Comparison of ENCODE assay signal across 23 mouse cellular contexts in genomic region chr1:151696751-151697150, GRCm38 (mm10). TPM values are rescaled to one million over a fixed set of nuclear protein-coding genes. Genes with fewer than 3 reads are reported as not detected.
DNase-seq lines count a peak whose midpoint lies in the region; ATAC-seq lines count a peak whose summit lies in the region.
"Had no signal": no experiment of that assay in that cellular context is flagged by ENCODE, and none has a peak within 500 bp of the region (broad histone marks: within the 10 kb centered on the region; RNA-seq: fewer than 3 reads in every experiment).

No protein-coding gene starts in this region.

- H3K36me3 ChIP-seq in kidney, embryonic 15.5 days, result no peaks in the 10 kb centered on the region
- H3K36me3 ChIP-seq: embryonic facial prominence, embryonic 10.5 days; embryonic facial prominence, embryonic 12.5 days; forebrain, embryonic 15.5 days; G1E had no signal

- H3K9ac ChIP-seq in kidney, embryonic 15.5 days, result no peak overlapping the region
- H3K9ac ChIP-seq: embryonic facial prominence, embryonic 12.5 days; forebrain, embryonic 13.5 days; forebrain, embryonic 15.5 days had no signal

- H3K4me2 ChIP-seq in kidney, embryonic 15.5 days, result no peak overlapping the region
- H3K4me2 ChIP-seq: embryonic facial prominence, embryonic 12.5 days; forebrain, embryonic 13.5 days; forebrain, embryonic 15.5 days had no signal

- no peak overlapping the region for H3K27ac ChIP-seq in kidney, embryonic 15.5 days
- H3K27ac ChIP-seq: embryonic facial prominence, embryonic 10.5 days; embryonic facial prominence, embryonic 12.5 days; forebrain, embryonic 13.5 days; forebrain, embryonic 15.5 days had no signal

- H3K27me3 ChIP-seq in kidney, embryonic 15.5 days, result 0 out of 2 replicates have a peak, but pooled peaks cover 3% of the 10 kb centered on the region
- H3K27me3 ChIP-seq: CH12.LX; embryonic facial prominence, embryonic 12.5 days; forebrain, embryonic 13.5 days; forebrain, embryonic 15.5 days; Patski had no signal

- no peak overlapping the region for H3K4me3 ChIP-seq in kidney, embryonic 15.5 days (replicated peaks)
- H3K4me3 ChIP-seq: embryonic facial prominence, embryonic 10.5 days; embryonic facial prominence, embryonic 12.5 days; forebrain, embryonic 13.5 days; forebrain, embryonic 15.5 days had no signal

- WGBS in kidney, embryonic 15.5 days, result 79% methylated on average over 7 of the region's 7 CpGs

- no peak for ATAC-seq in kidney, embryonic 15.5 days (replicated peaks; ENCODE audit: low FRiP score)
- ATAC-seq: activated CD4-positive, CD25-positive, alpha-beta regulatory T cell, adult 4 months; forebrain, embryonic 13.5 days; forebrain, embryonic 15.5 days; Patski had no signal

- peak; percentile 20 for DNase-seq in kidney, adult 18-20 months
- DNase-seq in kidney, postnatal 14 days, result no peak
- DNase-seq in kidney, adult 8-10 months, result peak; percentile 39 to 41
- no peak for DNase-seq in kidney, postnatal 10 days
- DNase-seq in kidney, postnatal 36 days, result peak; percentile 40 to 41
- DNase-seq: adrenal gland, adult 8-10 months; adrenal gland, postnatal 14 days; adrenal gland, postnatal 36 days; B cell, adult 2 months; cerebellum, adult 11-12 months; cerebellum, adult 2 months; cerebellum, adult 9-10 months; cerebellum, postnatal 10 days; cerebellum, postnatal 25 days had no signal

- H3K4me1 ChIP-seq in kidney, embryonic 15.5 days, result peaks cover 10% of the 10 kb centered on the region; the same call in 1 of the 2 replicates
- H3K4me1 ChIP-seq: embryonic facial prominence, embryonic 12.5 days; forebrain, embryonic 13.5 days; forebrain, embryonic 15.5 days had no signal

- H3K9me3 ChIP-seq in kidney, embryonic 15.5 days (replicated peaks), result no peaks in the 10 kb centered on the region
- H3K9me3 ChIP-seq: embryonic facial prominence, embryonic 10.5 days; embryonic facial prominence, embryonic 12.5 days; forebrain, embryonic 13.5 days; forebrain, embryonic 15.5 days; G1E had no signal

RNA-seq across cellular contexts. Expression of gene Edem3, which starts 58.4 kb away (rescaled TPM):
- polyA plus RNA-seq in kidney, embryonic 15.5 days (2015; fragmentation: Nextera tagmentation; extraction: Ambion mirVana), result 15.7 and 17.2 TPM in 2 replicates

Comparison
In these comparisons a context has a peak if more than half of its experiments do, and no peak if none do; other contexts are left out.
1. DNase-seq: peak in kidney, adult 18-20 months (single experiment), kidney, adult 8-10 months (2 of 2) and kidney, postnatal 36 days (2 of 2); none in kidney, postnatal 14 days (single experiment) and kidney, postnatal 10 days (single experiment).